Comparison of ENCODE assay signal across 8 mouse cellular contexts in genomic region chr4:86874146-86874847, GRCm38 (mm10). TPM values are rescaled to one million over a fixed set of nuclear protein-coding genes. Genes with fewer than 3 reads are reported as not detected.
DNase-seq lines count a peak whose midpoint lies in the region; ATAC-seq and TF ChIP-seq lines count a peak whose summit lies in the region.

Gene Acer2 (plus strand): TSS chr4:86874396.

- peaks cover 45% of the 10 kb centered on the region for H3K27me3 ChIP-seq in E14TG2a.4 (ENCODE audit: insufficient read depth, low read length)
- no peaks in the 10 kb centered on the region for H3K27me3 ChIP-seq in forebrain, embryonic 14.5 days (replicated peaks; ENCODE audit: control insufficient read depth, insufficient read depth, low read length)
- peaks cover 45% of the 10 kb centered on the region for H3K27me3 ChIP-seq in liver, embryonic 15.5 days
- no peaks in the 10 kb centered on the region for H3K27me3 ChIP-seq in stomach, embryonic 14.5 days (ENCODE audit: control insufficient read depth, insufficient read depth, low read length)

- H3K36me3 ChIP-seq in E14TG2a.4 (ENCODE audit: insufficient read depth, low read length), result no peaks in the 10 kb centered on the region
- H3K36me3 ChIP-seq in forebrain, embryonic 14.5 days (ENCODE audit: control insufficient read depth, insufficient read depth, low read length), result no peaks in the 10 kb centered on the region
- no peaks in the 10 kb centered on the region for H3K36me3 ChIP-seq in liver, embryonic 15.5 days (replicated peaks)
- no peaks in the 10 kb centered on the region for H3K36me3 ChIP-seq in stomach, embryonic 14.5 days (ENCODE audit: control insufficient read depth, insufficient read depth, low read length)

- intact Hi-C loops in heart, postnatal 10 days (cut with DNase I), result loop anchor here (1.0 to 2.0 kb wide), 2 partner anchors 17 to 51 kb away; partner anchors contain the start of gene Rps6

- DNase-seq in cerebellum, adult 11 months, result peak; percentile 72
- DNase-seq in forebrain, embryonic 14.5 days (ENCODE audit: low spot score), result peak; percentile 83
- peak; percentile 92 to 94 for DNase-seq in heart, postnatal 10 days
- DNase-seq in kidney, postnatal 4 days, result peak; percentile 94 to 96
- DNase-seq in neural tube, embryonic 10.5 days (ENCODE audit: extremely low spot score, low spot score), result peak; percentile 78

- peak within 1 kb of the TSS; percentile 91 for H3K4me2 ChIP-seq in forebrain, embryonic 14.5 days (ENCODE audit: low read length)
- H3K4me2 ChIP-seq in liver, embryonic 15.5 days, result peak within 1 kb of the TSS; percentile 93
- H3K4me2 ChIP-seq in stomach, embryonic 14.5 days (replicated peaks; ENCODE audit: low read depth, low read length), result peak within 1 kb of the TSS; percentile 95

- H3K9ac ChIP-seq in forebrain, embryonic 14.5 days (ENCODE audit: low read length), result peak within 1 kb of the TSS; percentile 77
- H3K9ac ChIP-seq in liver, embryonic 15.5 days, result peak within 1 kb of the TSS; percentile 48
- H3K9ac ChIP-seq in stomach, embryonic 14.5 days (replicated peaks; ENCODE audit: low read depth, low read length), result peak within 1 kb of the TSS; percentile 53

- H3K4me1 ChIP-seq in E14TG2a.4 (replicated peaks; ENCODE audit: low read depth, low read length), result peaks cover 14% of the 10 kb centered on the region
- 0 out of 2 replicates have a peak, but pooled peaks cover 2% of the 10 kb centered on the region for H3K4me1 ChIP-seq in forebrain, embryonic 14.5 days (ENCODE audit: control insufficient read depth, insufficient read depth, low read length)
- H3K4me1 ChIP-seq in liver, embryonic 15.5 days (replicated peaks), result peaks cover 15% of the 10 kb centered on the region
- no peaks in the 10 kb centered on the region for H3K4me1 ChIP-seq in stomach, embryonic 14.5 days (ENCODE audit: control insufficient read depth, insufficient read depth, low read length)

- ATAC-seq in forebrain, embryonic 14.5 days, result peak; percentile 92
- peak; percentile 91 for ATAC-seq in liver, embryonic 15.5 days (ENCODE audit: insufficient read depth)
- peak; percentile 92 for ATAC-seq in stomach, embryonic 14.5 days (ENCODE audit: insufficient number of reproducible peaks, insufficient read depth, low FRiP score, low read depth)

- H3K27ac ChIP-seq in forebrain, embryonic 14.5 days (ENCODE audit: low read depth, low read length), result no peak within 1 kb of the TSS
- H3K27ac ChIP-seq in liver, embryonic 15.5 days (replicated peaks), result no peak within 1 kb of the TSS
- H3K27ac ChIP-seq in stomach, embryonic 14.5 days (ENCODE audit: low read length), result no peak within 1 kb of the TSS

- 0 out of 2 replicates have a peak, but pooled peaks cover 3% of the 10 kb centered on the region for H3K9me3 ChIP-seq in E14TG2a.4 (ENCODE audit: low read length)
- H3K9me3 ChIP-seq in forebrain, embryonic 14.5 days (replicated peaks; ENCODE audit: control insufficient read depth, low read length), result no peaks in the 10 kb centered on the region
- H3K9me3 ChIP-seq in liver, embryonic 15.5 days (replicated peaks), result no peaks in the 10 kb centered on the region
- H3K9me3 ChIP-seq in stomach, embryonic 14.5 days (ENCODE audit: control insufficient read depth, low read depth, low read length), result no peaks in the 10 kb centered on the region

- H3K4me3 ChIP-seq in E14TG2a.4 (replicated peaks; ENCODE audit: low read length), result peak within 1 kb of the TSS; percentile 90
- H3K4me3 ChIP-seq in forebrain, embryonic 14.5 days (ENCODE audit: low read depth, low read length), result peak within 1 kb of the TSS; percentile 63
- peak within 1 kb of the TSS; percentile 63 for H3K4me3 ChIP-seq in liver, embryonic 15.5 days (replicated peaks)
- peak within 1 kb of the TSS; percentile 67 for H3K4me3 ChIP-seq in stomach, embryonic 14.5 days (ENCODE audit: low read depth, low read length)

- TF ChIP-seq CTCF in E14TG2a.4 (conservative IDR thresholded peaks at IDR 0.05; ENCODE audit: low read length), result no peak

- WGBS in forebrain, embryonic 14.5 days, result under 1% methylated on average over 45 of the region's 60 CpGs
- under 1% methylated on average over 60 of the region's 60 CpGs for WGBS in liver, embryonic 15.5 days (ENCODE audit: insufficient replicate concordance)
- WGBS in stomach, embryonic 14.5 days, result under 1% methylated on average over 59 of the region's 60 CpGs

RNA-seq across cellular contexts. Expression of gene Acer2, which starts in this region (rescaled TPM):
- 12.8 and 13.6 TPM in 2 replicates for polyA plus RNA-seq in forebrain, embryonic 14.5 days (2014; fragmentation: Nextera tagmentation; extraction: Ambion mirVana)
- total RNA-seq in heart, postnatal 10 days (2021), result 10 to 100 TPM; 14.1 to 23.5 TPM
- 5.2 and 7.0 TPM in 2 replicates for polyA plus RNA-seq in liver, embryonic 15.5 days (2015; fragmentation: Nextera tagmentation; extraction: Ambion mirVana)
- polyA plus RNA-seq in stomach, embryonic 14.5 days (2014; fragmentation: Nextera tagmentation; extraction: Ambion mirVana), result 28.3 and 31.0 TPM in 2 replicates
